Mouse (Mus musculus): Measurements from ENCODE around the gene Adgrg3.

- no peak for TF ChIP-seq TAL1 (conservative IDR thresholded peaks at IDR 0.05; ENCODE audit: low read depth, low read length)
- TF ChIP-seq CTCF (IDR thresholded peaks at IDR 0.05; ENCODE audit: low read depth, low read length), result no peak
- TF ChIP-seq GATA1 (IDR thresholded peaks at IDR 0.05; ENCODE audit: borderline replicate concordance, low read length), result no peak
- no peak for TF ChIP-seq POLR2AphosphoS5 (IDR thresholded peaks at IDR 0.05; ENCODE audit: insufficient replicate concordance, low read depth, low read length)
Observed at GRCm38 (mm10) chr8:95084261-95084660, 66.8 kb downstream of the Adgrg3 start.
